Mouse (Mus musculus) embryonic fibroblast, embryonic 13.5 days (primary cell): Measurements from ENCODE around the gene Dgki.

Experiments used
- CTCF ChIP-seq: IDR thresholded peaks from 2 replicates; pipeline ENCODE4 v1.5.1; 2011; ENCODE audit warnings: mild to moderate bottlenecking, control low read depth, low read length, moderate library complexity, borderline replicate concordance; ENCODE audit not compliant: insufficient read depth
- POLR2A ChIP-seq: IDR thresholded peaks from 2 replicates; pipeline ENCODE4 v1.6.1; 2011; ENCODE audit warnings: low read depth, mild to moderate bottlenecking, control low read depth, low read length, moderate library complexity

DNA sequence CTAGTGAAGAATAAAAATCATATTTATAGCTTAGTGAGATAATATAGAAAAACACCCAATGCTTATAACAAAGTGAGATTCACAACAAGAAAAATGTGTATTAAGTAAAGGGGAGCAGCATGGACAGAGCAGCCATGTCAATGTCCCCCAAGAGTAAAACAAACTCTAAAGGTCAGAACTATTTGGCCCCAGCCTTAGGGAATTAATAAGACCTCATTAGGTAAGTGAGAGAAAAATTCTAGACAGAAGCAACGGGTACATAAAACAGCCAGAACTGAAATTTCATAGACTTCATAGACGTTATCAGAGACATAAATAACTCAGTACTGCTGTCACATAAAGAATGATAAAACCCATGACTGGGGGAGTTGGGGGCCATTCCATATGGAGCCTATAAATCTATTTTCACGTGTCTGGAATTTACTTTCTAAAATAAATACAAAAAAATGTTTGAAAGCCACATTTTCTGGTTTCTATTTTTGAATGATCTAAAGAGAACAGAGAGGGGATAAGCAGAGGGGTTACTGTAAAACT is 402.3 kb downstream of the Dgki start:
- no peak for TF ChIP-seq POLR2A
- TF ChIP-seq CTCF, result no peak
